In the genomic region with DNA sequence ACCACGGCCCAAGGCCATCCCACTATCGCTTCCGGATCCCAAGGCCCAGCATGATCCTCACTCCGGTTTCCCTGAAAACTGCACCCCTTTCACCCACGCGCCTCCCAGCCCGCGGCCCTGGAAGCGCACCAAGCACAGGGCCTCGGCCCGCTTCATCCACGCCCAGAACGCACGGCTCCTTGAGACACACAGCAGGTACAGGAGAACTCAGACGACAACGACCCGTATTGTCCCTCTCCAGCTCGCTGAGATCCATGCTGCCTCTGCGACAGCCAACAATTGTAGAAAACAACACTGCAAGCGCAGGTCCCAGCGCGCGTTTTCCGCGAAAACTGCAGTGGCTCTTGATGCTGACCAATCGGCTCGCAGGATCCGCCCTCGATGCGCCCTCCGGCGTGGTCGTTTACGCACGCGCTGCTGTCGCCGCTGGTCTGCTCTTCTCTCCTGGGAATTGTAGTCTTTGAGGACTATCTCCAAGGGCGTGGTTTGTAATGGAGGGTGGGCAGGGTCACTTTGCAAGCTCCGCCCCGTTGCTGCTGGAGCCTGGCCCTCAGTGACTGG, we compare ENCODE assay signal across 8 mouse cellular contexts. TPM values are rescaled to one million over a fixed set of nuclear protein-coding genes. Genes with fewer than 3 reads are reported as not detected.
DNase-seq lines count a peak whose midpoint lies in the region; ATAC-seq lines count a peak whose summit lies in the region.

No protein-coding gene starts in this region.

- peak; percentile 99 for DNase-seq in R1 (ENCODE audit: low read depth, low spot score)
- DNase-seq in cerebellum, adult 9-11 months = peak; percentile 96
- peak; percentile 95 for DNase-seq in hindbrain, embryonic 10.5 days (ENCODE audit: low spot score)
- peak; percentile 84 to 95 for DNase-seq in layer of hippocampus, postnatal 14 days (ENCODE audit: low spot score in 2 of 2)
- peak; percentile 98 for DNase-seq in lung, postnatal 10 days
- DNase-seq in retina, postnatal 1 day = peak; percentile 98
- DNase-seq in urinary bladder, adult 2 months (ENCODE audit: low spot score) = peak; percentile 67

- under 1% methylated on average over 41 of the region's 41 CpGs for WGBS in hindbrain, embryonic 10.5 days

- no peaks in the 10 kb centered on the region for H3K27me3 ChIP-seq in hindbrain, embryonic 10.5 days (ENCODE audit: insufficient read depth, poor library complexity, severe bottlenecking)

- no peaks in the 10 kb centered on the region for H3K9me3 ChIP-seq in hindbrain, embryonic 10.5 days

- ATAC-seq in frontal cortex, adult (ENCODE audit: low TSS enrichment) = peak; percentile 89

- H3K36me3 ChIP-seq in hindbrain, embryonic 10.5 days = peaks cover 33% of the 10 kb centered on the region

- peak overlapping the region; percentile 89 for H3K27ac ChIP-seq in hindbrain, embryonic 10.5 days

- peaks cover 47% of the 10 kb centered on the region for H3K4me1 ChIP-seq in hindbrain, embryonic 10.5 days (replicated peaks)

- H3K4me3 ChIP-seq in hindbrain, embryonic 10.5 days = peak overlapping the region; percentile 80

RNA-seq across cellular contexts. Expression of gene Gm49661, which starts 3.4 kb away (rescaled TPM):
- not detected in 2 replicates for polyA plus RNA-seq in hindbrain, embryonic 10.5 days (2016; fragmentation: Nextera tagmentation; extraction: Ambion mirVana)
- total RNA-seq in layer of hippocampus, postnatal 14 days (2021) = not detected
- polyA plus RNA-seq in urinary bladder, adult 2 months (2012; rRNA removed) = not detected in 2 replicates

RNA-seq across cellular contexts. Expression of gene Prdx2, which starts 3.6 kb away (rescaled TPM):
- 1,241 and 1,456 TPM in 2 replicates for polyA plus RNA-seq in hindbrain, embryonic 10.5 days (2016; fragmentation: Nextera tagmentation; extraction: Ambion mirVana)
- total RNA-seq in layer of hippocampus, postnatal 14 days (2021) = 100 to 1,000 TPM; 417 to 431 TPM
- polyA plus RNA-seq in urinary bladder, adult 2 months (2012; rRNA removed) = 215 and 231 TPM in 2 replicates

RNA-seq across cellular contexts. Expression of gene Rnaseh2a, which starts 3.8 kb away (rescaled TPM):
- polyA plus RNA-seq in hindbrain, embryonic 10.5 days (2016; fragmentation: Nextera tagmentation; extraction: Ambion mirVana) = 137 and 146 TPM in 2 replicates
- 10 to 100 TPM; 34.3 to 34.4 TPM for total RNA-seq in layer of hippocampus, postnatal 14 days (2021)
- 49.4 and 49.5 TPM in 2 replicates for polyA plus RNA-seq in urinary bladder, adult 2 months (2012; rRNA removed)

RNA-seq across cellular contexts. Expression of gene Junb, which starts 12.7 kb away (rescaled TPM):
- 6.5 and 8.7 TPM in 2 replicates for polyA plus RNA-seq in hindbrain, embryonic 10.5 days (2016; fragmentation: Nextera tagmentation; extraction: Ambion mirVana)
- total RNA-seq in layer of hippocampus, postnatal 14 days (2021) = 10 to 100 TPM; 45.5 to 54.7 TPM
- polyA plus RNA-seq in urinary bladder, adult 2 months (2012; rRNA removed) = 97.4 and 121 TPM in 2 replicates

RNA-seq across cellular contexts. Expression of gene Rtbdn, which starts 19.0 kb away (rescaled TPM):
- 0.55 and 0.88 TPM in 2 replicates for polyA plus RNA-seq in hindbrain, embryonic 10.5 days (2016; fragmentation: Nextera tagmentation; extraction: Ambion mirVana)
- total RNA-seq in layer of hippocampus, postnatal 14 days (2021) = 1 to 10 TPM; 1.5 to 1.8 TPM
- not detected in 2 replicates for polyA plus RNA-seq in urinary bladder, adult 2 months (2012; rRNA removed)

Comparison
In these comparisons a context has a peak if more than half of its experiments do, and no peak if none do; other contexts are left out.
1. Peak in every context shown above with its lines: DNase-seq, ATAC-seq, H3K4me3 ChIP-seq and H3K27ac ChIP-seq.